Mouse (Mus musculus): ENCODE results near the gene Nfatc2ip. TPM values are rescaled to one million over a fixed set of nuclear protein-coding genes. Genes with fewer than 3 reads are reported as not detected.

The Nfatc2ip gene
- polyA plus RNA-seq, 1 experiment from 2014 or later = 3.2 TPM

Small RNA genes within 50 kb of the gene (microRNA-seq; reads per million reads assigned to microRNA genes)
- not detected for gene Mir7058

Other genes with a start within 250 kb of the Nfatc2ip start
- 45.8 and 46.8 TPM in 2 replicates for gene Xpo6, start 196.2 kb downstream of the Nfatc2ip start, polyA plus RNA-seq (2015; fragmentation: Nextera tagmentation; extraction: Ambion mirVana)
- gene Sbk1, start 124.1 kb downstream of the Nfatc2ip start, polyA plus RNA-seq (2015; fragmentation: Nextera tagmentation; extraction: Ambion mirVana) = 248 and 253 TPM in 2 replicates
- gene Lat, start 27.2 kb downstream of the Nfatc2ip start, polyA plus RNA-seq (2015; fragmentation: Nextera tagmentation; extraction: Ambion mirVana) = 1.3 and 1.9 TPM in 2 replicates
- gene Spns1, start 19.3 kb downstream of the Nfatc2ip start, polyA plus RNA-seq (2015; fragmentation: Nextera tagmentation; extraction: Ambion mirVana) = 77.5 and 79.9 TPM in 2 replicates
- 0.06 TPM in 1 of 2 replicates, not detected in the other for gene Cd19, start 18.2 kb upstream of the Nfatc2ip start, polyA plus RNA-seq (2015; fragmentation: Nextera tagmentation; extraction: Ambion mirVana)
- 24.3 and 26.8 TPM in 2 replicates for gene Rabep2, start 32.0 kb upstream of the Nfatc2ip start, polyA plus RNA-seq (2015; fragmentation: Nextera tagmentation; extraction: Ambion mirVana)
- gene Atp2a1, start 66.4 kb upstream of the Nfatc2ip start, polyA plus RNA-seq (2015; fragmentation: Nextera tagmentation; extraction: Ambion mirVana) = 1.5 and 4.1 TPM in 2 replicates
- gene Sh2b1, start 78.7 kb upstream of the Nfatc2ip start, polyA plus RNA-seq (2015; fragmentation: Nextera tagmentation; extraction: Ambion mirVana) = 63.7 and 64.5 TPM in 2 replicates
- 118 and 120 TPM in 2 replicates for gene Tufm, start 90.6 kb upstream of the Nfatc2ip start, polyA plus RNA-seq (2015; fragmentation: Nextera tagmentation; extraction: Ambion mirVana)
- gene Atxn2l, start 106.7 kb upstream of the Nfatc2ip start, polyA plus RNA-seq (2015; fragmentation: Nextera tagmentation; extraction: Ambion mirVana) = 61.6 and 65.4 TPM in 2 replicates
- gene Eif3c, start 169.7 kb upstream of the Nfatc2ip start, polyA plus RNA-seq (2015; fragmentation: Nextera tagmentation; extraction: Ambion mirVana) = 205 and 210 TPM in 2 replicates
- 0.66 and 0.68 TPM in 2 replicates for gene Apobr, start 188.2 kb upstream of the Nfatc2ip start, polyA plus RNA-seq (2015; fragmentation: Nextera tagmentation; extraction: Ambion mirVana)
- gene Cln3, start 189.1 kb upstream of the Nfatc2ip start, polyA plus RNA-seq (2015; fragmentation: Nextera tagmentation; extraction: Ambion mirVana) = 31.1 and 35.2 TPM in 2 replicates
- not detected in 2 replicates for gene Il27, start 198.2 kb upstream of the Nfatc2ip start, polyA plus RNA-seq (2015; fragmentation: Nextera tagmentation; extraction: Ambion mirVana)
- 8.8 and 9.8 TPM in 2 replicates for gene Nupr1, start 234.1 kb upstream of the Nfatc2ip start, polyA plus RNA-seq (2015; fragmentation: Nextera tagmentation; extraction: Ambion mirVana)

Data from hindbrain, embryonic 13.5 days (tissue).